11 mouse cellular contexts compared by ENCODE assay signal in the genomic region with DNA sequence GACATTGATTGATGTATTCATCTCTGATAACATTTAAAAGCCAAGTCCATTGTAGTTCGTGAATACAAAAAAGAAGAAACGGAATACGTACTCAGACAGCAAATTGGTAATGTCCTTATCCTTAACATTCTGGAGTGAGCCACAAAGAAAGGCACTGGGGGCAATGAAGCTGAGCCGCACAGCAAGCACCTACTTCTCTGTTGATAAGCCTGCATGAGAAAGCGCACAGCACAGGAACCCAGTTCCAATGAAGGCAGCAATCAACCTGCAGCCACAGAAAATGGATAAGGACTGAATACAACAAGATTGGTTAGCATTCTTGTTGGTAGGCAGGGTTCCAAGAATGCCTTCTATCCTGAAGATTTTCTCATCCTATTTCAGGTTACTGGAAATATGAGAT.
"Had no signal": no experiment of that assay in that cellular context is flagged by ENCODE, and none has a peak within 500 bp of the region (broad histone marks: within the 10 kb centered on the region; RNA-seq: fewer than 3 reads in every experiment).

No protein-coding gene starts in this region.

- DNase-seq: kidney, adult 9 months; kidney, postnatal 10 days; lung, adult 2 months; lung, postnatal 36 days; right cerebral cortex, postnatal 14 days; thymus, postnatal 36 days had no signal

- H3K4me1 ChIP-seq: limb, embryonic 10.5 days; liver, embryonic 15.5 days had no signal

- H3K4me3 ChIP-seq: left cerebral cortex, adult 2 months; limb, embryonic 10.5 days; liver, embryonic 15.5 days had no signal

- H3K27ac ChIP-seq: left cerebral cortex, adult 2 months; limb, embryonic 10.5 days; liver, embryonic 15.5 days had no signal

- H3K4me2 ChIP-seq: liver, embryonic 11.5 days; liver, embryonic 15.5 days had no signal

- H3K9me3 ChIP-seq: limb, embryonic 10.5 days; liver, embryonic 15.5 days had no signal

- ATAC-seq: lung, postnatal 0 days had no signal

- H3K27me3 ChIP-seq: liver, embryonic 15.5 days had no signal

- H3K36me3 ChIP-seq: limb, embryonic 10.5 days; liver, embryonic 15.5 days had no signal

- H3K9ac ChIP-seq: liver, embryonic 15.5 days had no signal
